Mouse (Mus musculus): Measurements from ENCODE around the gene Vmn1r121. TPM values are rescaled to one million over a fixed set of nuclear protein-coding genes. Genes with fewer than 3 reads are reported as not detected.
"Not testable (repeated sequence)": the region's sequence is repeated elsewhere in the genome, so short reads cannot be mapped to it uniquely, and the experiment has no call there.

Vmn1r121 gene
- not detected in 2 replicates for polyA plus RNA-seq (2016; fragmentation: Nextera tagmentation; extraction: Ambion mirVana)

DNA sequence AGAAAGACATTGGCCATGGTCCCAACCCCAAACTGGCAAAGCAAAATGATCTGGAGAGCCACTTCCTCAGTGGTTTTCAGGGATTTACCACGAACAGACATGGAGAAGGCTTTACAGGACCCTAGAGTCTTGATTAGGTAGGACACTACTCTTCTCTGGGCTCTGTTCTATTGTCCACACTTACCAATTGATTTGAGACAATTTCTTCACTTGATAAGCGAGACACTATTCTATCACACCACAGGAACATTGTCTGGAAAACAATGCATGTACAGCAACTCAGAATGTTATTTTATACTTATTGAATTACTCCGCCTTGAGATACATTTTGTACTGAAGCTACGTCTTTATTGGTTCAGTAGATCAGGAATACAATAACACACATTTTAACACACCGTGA, at the start of gene Vmn1r121:
Gene Vmn1r121 (minus strand): TSS at position 101 of the 400 bp plus-strand sequence.
- H3K27me3 ChIP-seq (replicated peaks); H3K27ac ChIP-seq (ENCODE audit: poor library complexity, severe bottlenecking); H3K36me3 ChIP-seq; H3K9me3 ChIP-seq (replicated peaks); H3K9ac ChIP-seq; ATAC-seq (ENCODE audit: insufficient number of reproducible peaks, low FRiP score); H3K4me1 ChIP-seq (replicated peaks); H3K4me2 ChIP-seq; H3K4me3 ChIP-seq: not testable (repeated sequence)
- WGBS: 63% methylated on average over 5 of the region's 5 CpGs

DNA sequence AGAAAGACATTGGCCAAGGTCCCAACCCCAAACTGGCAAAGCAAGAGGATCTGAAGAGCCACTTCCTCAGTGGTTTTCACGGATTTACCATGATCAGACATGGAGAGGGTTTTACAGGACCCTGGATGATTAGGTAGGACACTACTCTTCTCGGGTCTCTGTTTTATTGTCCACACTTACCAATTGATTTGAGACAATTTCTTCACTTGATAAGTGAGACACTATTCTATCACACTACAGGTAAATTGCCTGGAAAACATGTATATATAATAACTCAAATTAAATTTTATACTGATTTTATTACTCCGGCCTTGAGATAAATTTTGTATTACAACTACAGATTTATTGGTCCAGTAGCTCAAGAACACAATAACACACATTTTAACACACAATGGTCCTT, 35.7 kb upstream of the Vmn1r121 start, which contains the start of gene Vmn1r122:
Gene Vmn1r122 (minus strand): TSS at position 101 of the 400 bp plus-strand sequence.
- H3K36me3 ChIP-seq; ATAC-seq (ENCODE audit: insufficient number of reproducible peaks, low FRiP score); H3K4me1 ChIP-seq (replicated peaks); H3K9ac ChIP-seq; H3K27ac ChIP-seq (ENCODE audit: poor library complexity, severe bottlenecking); H3K9me3 ChIP-seq (replicated peaks); H3K27me3 ChIP-seq (replicated peaks); H3K4me3 ChIP-seq; H3K4me2 ChIP-seq: not testable (repeated sequence)
- 48% methylated on average over 3 of the region's 3 CpGs for WGBS

DNA sequence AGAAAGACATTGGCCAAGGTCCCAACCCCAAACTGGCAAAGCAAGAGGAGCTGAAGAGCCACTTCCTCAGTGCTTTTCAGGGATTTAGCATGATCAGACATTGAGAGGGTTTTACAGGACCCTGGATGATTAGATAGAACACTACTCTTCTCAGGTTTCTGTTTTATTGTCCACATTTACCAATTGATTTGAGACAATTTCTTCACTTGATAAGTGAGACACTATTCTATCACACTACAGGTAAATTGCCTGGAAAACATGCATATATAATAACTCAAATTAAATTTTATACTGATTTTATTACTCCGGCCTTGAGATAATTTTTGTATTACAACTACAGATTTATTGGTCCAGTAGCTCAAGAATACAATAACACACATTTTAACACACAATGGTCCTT, 44.6 kb downstream of the Vmn1r121 start, which contains the start of gene Vmn1r120:
Gene Vmn1r120 (minus strand): TSS at position 101 of the 400 bp plus-strand sequence.
- not testable (repeated sequence) for H3K9ac ChIP-seq; ATAC-seq (ENCODE audit: insufficient number of reproducible peaks, low FRiP score); H3K4me1 ChIP-seq (replicated peaks); H3K27me3 ChIP-seq (replicated peaks); H3K36me3 ChIP-seq; H3K4me2 ChIP-seq; H3K27ac ChIP-seq (ENCODE audit: poor library complexity, severe bottlenecking); H3K9me3 ChIP-seq (replicated peaks); H3K4me3 ChIP-seq
- WGBS: 76% methylated on average over 1 of the region's 1 CpGs

Other genes with a start within 250 kb of the Vmn1r121 start
- gene Vmn1r116, start 226.3 kb downstream of the Vmn1r121 start, polyA plus RNA-seq (2016; fragmentation: Nextera tagmentation; extraction: Ambion mirVana): not detected in 2 replicates
- gene Vmn1r117, start 214.4 kb downstream of the Vmn1r121 start, polyA plus RNA-seq (2016; fragmentation: Nextera tagmentation; extraction: Ambion mirVana): not detected in 2 replicates
- not detected in 2 replicates for gene Vmn1r118, start 186.2 kb downstream of the Vmn1r121 start, polyA plus RNA-seq (2016; fragmentation: Nextera tagmentation; extraction: Ambion mirVana)
- gene Vmn1r119, start 86.1 kb downstream of the Vmn1r121 start, polyA plus RNA-seq (2016; fragmentation: Nextera tagmentation; extraction: Ambion mirVana): not detected in 2 replicates
- gene Vmn1r120, start 44.7 kb downstream of the Vmn1r121 start, polyA plus RNA-seq (2016; fragmentation: Nextera tagmentation; extraction: Ambion mirVana): not detected in 2 replicates
- gene Vmn1r122, start 35.6 kb upstream of the Vmn1r121 start, polyA plus RNA-seq (2016; fragmentation: Nextera tagmentation; extraction: Ambion mirVana): not detected in 2 replicates
- gene Vmn1r123, start 63.7 kb upstream of the Vmn1r121 start, polyA plus RNA-seq (2016; fragmentation: Nextera tagmentation; extraction: Ambion mirVana): not detected in 2 replicates
- not detected in 2 replicates for gene Gm5157, start 91.9 kb upstream of the Vmn1r121 start, polyA plus RNA-seq (2016; fragmentation: Nextera tagmentation; extraction: Ambion mirVana)
- gene Vmn1r124, start 162.1 kb upstream of the Vmn1r121 start, polyA plus RNA-seq (2016; fragmentation: Nextera tagmentation; extraction: Ambion mirVana): not detected in 2 replicates
- gene Vmn1r125, start 173.7 kb upstream of the Vmn1r121 start, polyA plus RNA-seq (2016; fragmentation: Nextera tagmentation; extraction: Ambion mirVana): not detected in 2 replicates
- not detected in 2 replicates for gene Vmn1r126, start 203.0 kb upstream of the Vmn1r121 start, polyA plus RNA-seq (2016; fragmentation: Nextera tagmentation; extraction: Ambion mirVana)
- not detected in 2 replicates for gene Vmn1r127, start 221.3 kb upstream of the Vmn1r121 start, polyA plus RNA-seq (2016; fragmentation: Nextera tagmentation; extraction: Ambion mirVana)